Mouse (Mus musculus): ENCODE data around the gene St7l. TPM values are rescaled to one million over a fixed set of nuclear protein-coding genes. Genes with fewer than 3 reads are reported as not detected.

Gene St7l
- polyA plus RNA-seq (2012; fragmentation: generic; extraction: Trizol) = 13.2 TPM

- Histone ChIP-seq H3K4me3 (peak within 1 kb of the TSS; percentile 100), H3K79me2 (ENCODE audit: control insufficient read depth, insufficient read depth) (peaks cover 69% of the 10 kb centered on the region), H3K27me3 (ENCODE audit: control insufficient read depth, insufficient read depth, insufficient read length) (no peaks in the 10 kb centered on the region), H3K36me3 (ENCODE audit: control insufficient read depth, insufficient read depth) (peaks cover 3% of the 10 kb centered on the region), H3K4me2 (ENCODE audit: low read depth) (peak within 1 kb of the TSS; percentile 95), H3ac (ENCODE audit: control insufficient read depth, insufficient read length) (peak within 1 kb of the TSS; percentile 48)
- peak; percentile 88 for TF ChIP-seq POLR2AphosphoS2 (IDR thresholded peaks at IDR 0.05; ENCODE audit: insufficient read length, low read depth)
- TF ChIP-seq REST (IDR thresholded peaks at IDR 0.05; ENCODE audit: insufficient read depth, insufficient read length) = no peak
- no peak for TF ChIP-seq CEBPB (IDR thresholded peaks at IDR 0.05; ENCODE audit: insufficient read depth, poor library complexity, severe bottlenecking)
- no peak for TF ChIP-seq SRF (IDR thresholded peaks at IDR 0.05; ENCODE audit: control insufficient read depth, insufficient read length, low read depth)
- TF ChIP-seq MYOD1 (IDR thresholded peaks at IDR 0.05; ENCODE audit: control insufficient read depth in 1 of 3, insufficient read length in 2 of 3, low read depth in 2 of 3) = no peak
- TF ChIP-seq MYOG (IDR thresholded peaks at IDR 0.05; ENCODE audit: control insufficient read depth in 1 of 3, insufficient read depth in 1 of 3, insufficient read length in 2 of 3, low read depth in 2 of 3) = no peak
- TF ChIP-seq TCF3 (IDR thresholded peaks at IDR 0.05; ENCODE audit: insufficient read length, low read depth) = no peak
- peak; percentile 73 for TF ChIP-seq POLR2A (IDR thresholded peaks at IDR 0.05; ENCODE audit: insufficient read length, low read depth)
Measured at GRCm38 (mm10) chr3:104863786-104864650, at the start of gene St7l, which contains the start of gene Capza1. Gene St7l, plus strand, starts transcription at chr3:104864005. Gene Capza1, minus strand, starts transcription at chr3:104864505.

- no peak overlapping the region for H3ac ChIP-seq (ENCODE audit: control insufficient read depth, insufficient read length)
- H3K36me3 ChIP-seq (ENCODE audit: control insufficient read depth, insufficient read depth) = no peaks in the 10 kb centered on the region
- H3K79me2 ChIP-seq (ENCODE audit: control insufficient read depth, insufficient read depth) = no peaks in the 10 kb centered on the region
- H3K4me2 ChIP-seq (ENCODE audit: low read depth) = no peak overlapping the region
- H3K4me3 ChIP-seq = no peak overlapping the region
- TF ChIP-seq POLR2AphosphoS2 (IDR thresholded peaks at IDR 0.05; ENCODE audit: insufficient read length, low read depth) (no peak), MYOG (IDR thresholded peaks at IDR 0.05; ENCODE audit: control insufficient read depth in 1 of 3, insufficient read depth in 1 of 3, insufficient read length in 2 of 3, low read depth in 2 of 3) (no peak), MAX (IDR thresholded peaks at IDR 0.05; ENCODE audit: low read depth) (no peak), TCF3 (IDR thresholded peaks at IDR 0.05; ENCODE audit: insufficient read length, low read depth) (no peak), USF1 (IDR thresholded peaks at IDR 0.05; ENCODE audit: low read depth) (no peak), MYOD1 (IDR thresholded peaks at IDR 0.05; ENCODE audit: control insufficient read depth in 1 of 3, insufficient read length in 2 of 3, low read depth in 2 of 3) (no peak), TCF12 (IDR thresholded peaks at IDR 0.05; ENCODE audit: insufficient read depth, poor library complexity, severe bottlenecking) (no peak), POLR2A (IDR thresholded peaks at IDR 0.05; ENCODE audit: insufficient read length, low read depth) (no peak), REST (IDR thresholded peaks at IDR 0.05; ENCODE audit: insufficient read depth, insufficient read length) (no peak), E2F4 (IDR thresholded peaks at IDR 0.05; ENCODE audit: insufficient read depth) (no peak), SRF (IDR thresholded peaks at IDR 0.05; ENCODE audit: control insufficient read depth, insufficient read length, low read depth) (no peak), CEBPB (IDR thresholded peaks at IDR 0.05; ENCODE audit: insufficient read depth, poor library complexity, severe bottlenecking) (no peak)
- H3K27me3 ChIP-seq (ENCODE audit: control insufficient read depth, insufficient read depth, insufficient read length) = no peaks in the 10 kb centered on the region
Measured at GRCm38 (mm10) chr3:104814746-104815145, 49.1 kb upstream of the St7l start.

GRCm38 (mm10) chr3:104815346-104815745 lies 48.5 kb upstream of the St7l start:
- no peak overlapping the region for H3ac ChIP-seq (ENCODE audit: control insufficient read depth, insufficient read length)
- H3K4me3 ChIP-seq = no peak overlapping the region
- no peak overlapping the region for H3K4me2 ChIP-seq (ENCODE audit: low read depth)
- H3K79me2 ChIP-seq (ENCODE audit: control insufficient read depth, insufficient read depth) = no peaks in the 10 kb centered on the region
- H3K27me3 ChIP-seq (ENCODE audit: control insufficient read depth, insufficient read depth, insufficient read length) = no peaks in the 10 kb centered on the region
- TF ChIP-seq E2F4 (IDR thresholded peaks at IDR 0.05; ENCODE audit: insufficient read depth) (no peak), REST (IDR thresholded peaks at IDR 0.05; ENCODE audit: insufficient read depth, insufficient read length) (no peak), MAX (IDR thresholded peaks at IDR 0.05; ENCODE audit: low read depth) (no peak), MYOD1 (IDR thresholded peaks at IDR 0.05; ENCODE audit: control insufficient read depth in 1 of 3, insufficient read length in 2 of 3, low read depth in 2 of 3) (no peak), MYOG (IDR thresholded peaks at IDR 0.05; ENCODE audit: control insufficient read depth in 1 of 3, insufficient read depth in 1 of 3, insufficient read length in 2 of 3, low read depth in 2 of 3) (no peak), USF1 (IDR thresholded peaks at IDR 0.05; ENCODE audit: low read depth) (no peak), SRF (IDR thresholded peaks at IDR 0.05; ENCODE audit: control insufficient read depth, insufficient read length, low read depth) (no peak), TCF3 (IDR thresholded peaks at IDR 0.05; ENCODE audit: insufficient read length, low read depth) (no peak), POLR2A (IDR thresholded peaks at IDR 0.05; ENCODE audit: insufficient read length, low read depth) (no peak), CEBPB (IDR thresholded peaks at IDR 0.05; ENCODE audit: insufficient read depth, poor library complexity, severe bottlenecking) (no peak), POLR2AphosphoS2 (IDR thresholded peaks at IDR 0.05; ENCODE audit: insufficient read length, low read depth) (no peak), TCF12 (IDR thresholded peaks at IDR 0.05; ENCODE audit: insufficient read depth, poor library complexity, severe bottlenecking) (no peak)
- H3K36me3 ChIP-seq (ENCODE audit: control insufficient read depth, insufficient read depth) = no peaks in the 10 kb centered on the region

- Histone ChIP-seq H3K79me2 (ENCODE audit: control insufficient read depth, insufficient read depth) (no peaks in the 10 kb centered on the region), H3K27me3 (ENCODE audit: control insufficient read depth, insufficient read depth, insufficient read length) (no peaks in the 10 kb centered on the region), H3ac (ENCODE audit: control insufficient read depth, insufficient read length) (no peak overlapping the region), H3K4me3 (no peak overlapping the region), H3K4me2 (ENCODE audit: low read depth) (no peak overlapping the region), H3K36me3 (ENCODE audit: control insufficient read depth, insufficient read depth) (peaks cover 2% of the 10 kb centered on the region)
- TF ChIP-seq SRF (IDR thresholded peaks at IDR 0.05; ENCODE audit: control insufficient read depth, insufficient read length, low read depth) = no peak
- TF ChIP-seq TCF12 (IDR thresholded peaks at IDR 0.05; ENCODE audit: insufficient read depth, poor library complexity, severe bottlenecking) = no peak
- TF ChIP-seq E2F4 (IDR thresholded peaks at IDR 0.05; ENCODE audit: insufficient read depth) = no peak
- TF ChIP-seq CEBPB (IDR thresholded peaks at IDR 0.05; ENCODE audit: insufficient read depth, poor library complexity, severe bottlenecking) = no peak
- no peak for TF ChIP-seq POLR2A (IDR thresholded peaks at IDR 0.05; ENCODE audit: insufficient read length, low read depth)
- no peak for TF ChIP-seq TCF3 (IDR thresholded peaks at IDR 0.05; ENCODE audit: insufficient read length, low read depth)
- no peak for TF ChIP-seq USF1 (IDR thresholded peaks at IDR 0.05; ENCODE audit: low read depth)
- TF ChIP-seq MYOD1 (IDR thresholded peaks at IDR 0.05; ENCODE audit: control insufficient read depth in 1 of 3, insufficient read length in 2 of 3, low read depth in 2 of 3) = no peak
Measured at GRCm38 (mm10) chr3:104816130-104816529, 47.7 kb upstream of the St7l start.

All from myocyte (in vitro differentiated cells).